Mouse (Mus musculus) ES-E14 (cell line): ENCODE results near the gene Mycbpap. TPM values are rescaled to one million over a fixed set of nuclear protein-coding genes. Genes with fewer than 3 reads are reported as not detected.

Source experiments
- DNase-seq: peaks from one replicate; pipeline ENCODE4 v3.0.0-alpha.2; 2013; ENCODE audit warnings: low read depth, low spot score
- H3K27ac ChIP-seq: 2 replicates; pipeline ENCODE4 v1.5.1; 2012; ENCODE audit warnings: low read depth, mild to moderate bottlenecking, low read length, moderate library complexity, mixed read lengths; ENCODE audit not compliant: poor library complexity, insufficient read depth, severe bottlenecking
- H3K36me3 ChIP-seq: 2 replicates; pipeline ENCODE4 v1.6.1; 2012; ENCODE audit warnings: mild to moderate bottlenecking, low read length, moderate library complexity, mixed read lengths; ENCODE audit not compliant: control insufficient read depth, poor library complexity, insufficient read depth, severe bottlenecking
- H3K4me1 ChIP-seq, 2 experiments: fragments of 150-350 bp in 1 of 2; sonication (generic) in 1 of 2; 2 replicates each; pipeline ENCODE4 v1.6.1; 2012; ENCODE audit warnings: low read length in 2 of 2, mild to moderate bottlenecking in 1 of 2, mixed read lengths in 1 of 2; ENCODE audit not compliant: control insufficient read depth in 2 of 2, insufficient read depth in 2 of 2, poor library complexity in 1 of 2
- H3K4me3 ChIP-seq, 2 experiments: fragments of 150-350 bp in 1 of 2; sonication (generic) in 1 of 2; 2 replicates each; pipeline ENCODE4 v1.5.1; 2012; ENCODE audit warnings: low read length in 2 of 2, low read depth in 1 of 2, mild to moderate bottlenecking in 1 of 2, mixed read lengths in 1 of 2; ENCODE audit not compliant: insufficient read depth in 1 of 2, poor library complexity in 1 of 2, severe bottlenecking in 1 of 2
- H3K9ac ChIP-seq: 2 replicates; pipeline ENCODE4 v1.6.1; 2012; ENCODE audit warnings: low read depth, mild to moderate bottlenecking, low read length, mixed read lengths; ENCODE audit not compliant: poor library complexity, insufficient read depth, severe bottlenecking
- H3K9me3 ChIP-seq: fragments of 150-350 bp; sonication (generic); 2 replicates; pipeline ENCODE4 v1.6.1; 2012; ENCODE audit warnings: low read depth, mild to moderate bottlenecking, low read length; ENCODE audit not compliant: control insufficient read depth, insufficient read depth
- CHD2 ChIP-seq: IDR thresholded peaks from 2 replicates; pipeline ENCODE4 v1.6.1; 2014; ENCODE audit warnings: mild to moderate bottlenecking, low read depth, low read length, inconsistent platforms
- HCFC1 ChIP-seq: IDR thresholded peaks from 2 replicates; pipeline ENCODE4 v1.6.1; 2012; ENCODE audit warnings: low read length, inconsistent platforms, borderline replicate concordance; ENCODE audit not compliant: insufficient read depth
- MAFK ChIP-seq: IDR thresholded peaks from 2 replicates; pipeline ENCODE4 v1.6.1; 2014; ENCODE audit warnings: mild to moderate bottlenecking, low read depth, low read length, inconsistent platforms; ENCODE audit not compliant: insufficient read depth
- ZC3H11A ChIP-seq: IDR thresholded peaks from 2 replicates; pipeline ENCODE4 v1.6.1; 2012; ENCODE audit warnings: low read depth, mild to moderate bottlenecking, inconsistent platforms, low read length, borderline replicate concordance
- ZNF384 ChIP-seq: IDR thresholded peaks from 2 replicates; pipeline ENCODE4 v1.6.1; 2012; ENCODE audit warnings: low read depth, low read length, inconsistent platforms
- in situ Hi-C, 2 experiments: fragments of 600-800 bp; cut with MboI; formaldehyde crosslinking; loops; one replicate each; pipeline ENCODE4 v1.15.1; 2025; ENCODE audit warnings: low sequenced_read_pairs in 2 of 2, inconsistent platforms in 1 of 2; ENCODE audit not compliant: unreplicated experiment in 2 of 2
- total RNA-seq: library from RNA; depleted of rRNA; stranded (reverse); fragments of 300-350 nt; gene quantifications from 2 replicates; pipeline ENCODE4 v1.2.3, GENCODE M21; 2012; rRNA removed

Mycbpap gene
- 0.45 and 0.48 TPM in 2 replicates for total RNA-seq

- H3K4me3 ChIP-seq = peak within 1 kb of the TSS; percentile 59 to 91
- TF ChIP-seq ZNF384 (no peak), HCFC1 (no peak), ZC3H11A (no peak)
- in situ Hi-C loops = no loop called here
- no peak within 1 kb of the TSS for H3K27ac ChIP-seq
- no peaks in the 10 kb centered on the region for H3K36me3 ChIP-seq
- peaks cover 0 to 5% of the 10 kb centered on the region in 2 experiments; a peak in 1 of 4 replicates for H3K4me1 ChIP-seq
- peak within 1 kb of the TSS; percentile 45; the same call in 1 of the 2 replicates for H3K9ac ChIP-seq
- peak; percentile 34 for DNase-seq
- H3K9me3 ChIP-seq = no peaks in the 10 kb centered on the region
Measured at GRCm38 (mm10) chr11:94521219-94521843, at the start of gene Mycbpap. TSS of gene Mycbpap (minus strand) at chr11:94521742.

DNA sequence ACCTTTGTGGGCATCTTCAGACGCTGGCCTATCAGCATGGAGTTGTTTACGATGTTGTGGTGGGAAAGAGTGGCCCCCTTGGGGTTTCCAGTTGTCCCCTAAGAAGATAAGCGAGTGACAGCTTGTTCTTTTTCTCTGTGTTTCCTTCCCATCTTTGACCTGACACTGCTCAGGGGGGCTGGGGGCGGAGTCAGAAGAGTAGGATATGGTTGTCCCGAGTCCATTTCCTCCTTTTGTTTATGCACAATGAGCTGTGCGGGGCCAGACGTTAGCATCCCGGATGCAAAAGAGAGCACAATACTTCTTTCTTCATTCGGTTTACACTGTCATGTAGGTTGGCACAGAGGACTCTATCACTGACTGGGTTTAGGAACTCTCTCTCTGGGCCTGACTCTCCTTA is 49.1 kb upstream of the Mycbpap start:
- H3K4me3 ChIP-seq = no peak overlapping the region
- no peak for TF ChIP-seq HCFC1
- TF ChIP-seq MAFK = no peak
- no peak for TF ChIP-seq ZNF384
- no peak for TF ChIP-seq ZC3H11A
- TF ChIP-seq CHD2 = no peak

GRCm38 (mm10) chr11:94567326-94567725 is 45.8 kb upstream of the Mycbpap start:
- TF ChIP-seq ZC3H11A = no peak
- Histone ChIP-seq H3K36me3 (peaks cover 4% of the 10 kb centered on the region; the same call in 1 of the 2 replicates), H3K4me3 (no peak overlapping the region), H3K4me1 (peaks cover 2% of the 10 kb centered on the region in 2 experiments; a peak in 1 of 4 replicates), H3K9me3 (no peaks in the 10 kb centered on the region), H3K9ac (no peak overlapping the region), H3K27ac (no peak overlapping the region)
- in situ Hi-C loops = no loop called here
- no peak for DNase-seq

More for the DNA sequence above, 49.1 kb upstream of the Mycbpap start:
- Histone ChIP-seq H3K27ac (no peak overlapping the region), H3K36me3 (peaks cover 4% of the 10 kb centered on the region; the same call in 1 of the 2 replicates), H3K9ac (no peak overlapping the region), H3K9me3 (no peaks in the 10 kb centered on the region), H3K4me1 (peaks cover 0 to 5% of the 10 kb centered on the region in 2 experiments; a peak in 1 of 4 replicates)
- in situ Hi-C loops = no loop called here
- no peak for DNase-seq

- Histone ChIP-seq H3K36me3 (peaks cover 4% of the 10 kb centered on the region; the same call in 1 of the 2 replicates), H3K4me1 (peaks cover 2% of the 10 kb centered on the region in 2 experiments; a peak in 1 of 4 replicates), H3K9me3 (no peaks in the 10 kb centered on the region), H3K9ac (no peak overlapping the region), H3K27ac (no peak overlapping the region), H3K4me3 (no peak overlapping the region)
- in situ Hi-C loops = no loop called here
- TF ChIP-seq HCFC1 (no peak), ZNF384 (no peak), CHD2 (no peak)
- DNase-seq = no peak
Measured at GRCm38 (mm10) chr11:94566534-94566933, 45.0 kb upstream of the Mycbpap start.

GRCm38 (mm10) chr11:94565151-94565479 is 43.6 kb upstream of the Mycbpap start:
- Histone ChIP-seq H3K9me3 (no peaks in the 10 kb centered on the region), H3K4me1 (peaks cover 0 to 2% of the 10 kb centered on the region in 2 experiments; a peak in 1 of 4 replicates), H3K9ac (peak overlapping the region; percentile 51), H3K4me3 (peak overlapping the region; percentile 38 to 59), H3K27ac (no peak overlapping the region), H3K36me3 (peaks cover under 1% of the 10 kb centered on the region; the same call in 1 of the 2 replicates)
- no peak for DNase-seq
- TF ChIP-seq ZC3H11A = no peak
- no peak for TF ChIP-seq HCFC1
- no peak for TF ChIP-seq CHD2
- TF ChIP-seq MAFK = no peak
- TF ChIP-seq ZNF384 = no peak
- in situ Hi-C loops = no loop called here
